Mouse (Mus musculus): ENCODE results near the gene Zfp710. TPM values are rescaled to one million over a fixed set of nuclear protein-coding genes. Genes with fewer than 3 reads are reported as not detected.

The Zfp710 gene
- total and polyA plus RNA-seq, 2 experiments from 2014 or later: 10.7 to 33.6 TPM

- H3K9me3 ChIP-seq (ENCODE audit: low read length): no peaks in the 10 kb centered on the region
- H3K27me3 ChIP-seq (ENCODE audit: insufficient read depth, low read length): no peaks in the 10 kb centered on the region
- H3K9ac ChIP-seq (replicated peaks; ENCODE audit: low read length, poor library complexity, severe bottlenecking): no peak overlapping the region
- H3K4me1 ChIP-seq (ENCODE audit: insufficient read depth, low read length): no peaks in the 10 kb centered on the region
- no peak overlapping the region for H3K4me3 ChIP-seq (ENCODE audit: low read depth, low read length)
- H3K27ac ChIP-seq (ENCODE audit: low read depth, low read length): no peak overlapping the region
- ATAC-seq (ENCODE audit: low FRiP score): no peak
- TF ChIP-seq CTCF (IDR thresholded peaks at IDR 0.05): no peak
- H3K4me2 ChIP-seq (ENCODE audit: low read depth, low read length, poor library complexity, severe bottlenecking): no peak overlapping the region
- DNase-seq (ENCODE audit: low spot score): no peak
- H3K36me3 ChIP-seq (ENCODE audit: insufficient read depth, low read length): no peaks in the 10 kb centered on the region
- WGBS: 78% methylated on average over 6 of the region's 6 CpGs
Measured at GRCm38 (mm10) chr7:80051835-80052234, 27.2 kb downstream of the Zfp710 start.

- peak; percentile 58 for DNase-seq (ENCODE audit: low spot score)
- no peak overlapping the region for H3K4me3 ChIP-seq (ENCODE audit: low read depth, low read length)
- 61% methylated on average over 11 of the region's 11 CpGs for WGBS
- no peaks in the 10 kb centered on the region for H3K9me3 ChIP-seq (ENCODE audit: low read length)
- no peak overlapping the region for H3K27ac ChIP-seq (ENCODE audit: low read depth, low read length)
- H3K4me2 ChIP-seq (ENCODE audit: low read depth, low read length, poor library complexity, severe bottlenecking): no peak overlapping the region
- peaks cover 3% of the 10 kb centered on the region; the same call in 1 of the 2 replicates for H3K4me1 ChIP-seq (ENCODE audit: insufficient read depth, low read length)
- no peaks in the 10 kb centered on the region for H3K36me3 ChIP-seq (ENCODE audit: insufficient read depth, low read length)
- no peaks in the 10 kb centered on the region for H3K27me3 ChIP-seq (ENCODE audit: insufficient read depth, low read length)
- TF ChIP-seq CTCF (IDR thresholded peaks at IDR 0.05): no peak
- H3K9ac ChIP-seq (replicated peaks; ENCODE audit: low read length, poor library complexity, severe bottlenecking): no peak overlapping the region
- no peak for ATAC-seq (ENCODE audit: low FRiP score)
Measured at GRCm38 (mm10) chr7:80052261-80052660, 27.6 kb downstream of the Zfp710 start.

GRCm38 (mm10) chr7:80053147-80053546 is 28.5 kb downstream of the Zfp710 start:
- Histone ChIP-seq H3K4me2 (ENCODE audit: low read depth, low read length, poor library complexity, severe bottlenecking) (no peak overlapping the region), H3K27me3 (ENCODE audit: insufficient read depth, low read length) (no peaks in the 10 kb centered on the region), H3K4me1 (ENCODE audit: insufficient read depth, low read length) (peaks cover 10% of the 10 kb centered on the region; the same call in 1 of the 2 replicates), H3K9me3 (ENCODE audit: low read length) (no peaks in the 10 kb centered on the region), H3K36me3 (ENCODE audit: insufficient read depth, low read length) (no peaks in the 10 kb centered on the region), H3K9ac (replicated peaks; ENCODE audit: low read length, poor library complexity, severe bottlenecking) (no peak overlapping the region), H3K27ac (ENCODE audit: low read depth, low read length) (no peak overlapping the region), H3K4me3 (ENCODE audit: low read depth, low read length) (no peak overlapping the region)
- 94% methylated on average over 9 of the region's 9 CpGs for WGBS
- no peak for DNase-seq (ENCODE audit: low spot score)
- ATAC-seq (ENCODE audit: low FRiP score): no peak
- no peak for TF ChIP-seq CTCF (IDR thresholded peaks at IDR 0.05)

- Histone ChIP-seq H3K27me3 (ENCODE audit: insufficient read depth, low read length) (no peaks in the 10 kb centered on the region), H3K4me3 (ENCODE audit: low read depth, low read length) (no peak overlapping the region), H3K9ac (replicated peaks; ENCODE audit: low read length, poor library complexity, severe bottlenecking) (no peak overlapping the region), H3K4me2 (ENCODE audit: low read depth, low read length, poor library complexity, severe bottlenecking) (no peak overlapping the region), H3K4me1 (ENCODE audit: insufficient read depth, low read length) (peaks cover 10% of the 10 kb centered on the region; the same call in 1 of the 2 replicates), H3K27ac (ENCODE audit: low read depth, low read length) (no peak overlapping the region), H3K9me3 (ENCODE audit: low read length) (no peaks in the 10 kb centered on the region), H3K36me3 (ENCODE audit: insufficient read depth, low read length) (no peaks in the 10 kb centered on the region)
- ATAC-seq (ENCODE audit: low FRiP score) (no peak), DNase-seq (ENCODE audit: low spot score) (no peak)
- WGBS: 85% methylated on average over 12 of the region's 12 CpGs
- TF ChIP-seq CTCF (IDR thresholded peaks at IDR 0.05): no peak
Measured at GRCm38 (mm10) chr7:80055781-80056180, 31.2 kb downstream of the Zfp710 start.

GRCm38 (mm10) chr7:80057002-80057691 is 32.5 kb downstream of the Zfp710 start:
- no peak for ATAC-seq (ENCODE audit: low FRiP score)
- Histone ChIP-seq H3K36me3 (ENCODE audit: insufficient read depth, low read length) (no peaks in the 10 kb centered on the region), H3K27ac (ENCODE audit: low read depth, low read length) (no peak overlapping the region), H3K4me2 (ENCODE audit: low read depth, low read length, poor library complexity, severe bottlenecking) (no peak overlapping the region), H3K4me1 (ENCODE audit: insufficient read depth, low read length) (peaks cover 11% of the 10 kb centered on the region; the same call in 1 of the 2 replicates), H3K27me3 (ENCODE audit: insufficient read depth, low read length) (no peaks in the 10 kb centered on the region), H3K9ac (replicated peaks; ENCODE audit: low read length, poor library complexity, severe bottlenecking) (no peak overlapping the region), H3K4me3 (ENCODE audit: low read depth, low read length) (no peak overlapping the region), H3K9me3 (ENCODE audit: low read length) (no peaks in the 10 kb centered on the region)
- DNase-seq (ENCODE audit: low spot score): no peak
- TF ChIP-seq CTCF (IDR thresholded peaks at IDR 0.05): no peak
- WGBS: 61% methylated on average over 4 of the region's 4 CpGs

DNA sequence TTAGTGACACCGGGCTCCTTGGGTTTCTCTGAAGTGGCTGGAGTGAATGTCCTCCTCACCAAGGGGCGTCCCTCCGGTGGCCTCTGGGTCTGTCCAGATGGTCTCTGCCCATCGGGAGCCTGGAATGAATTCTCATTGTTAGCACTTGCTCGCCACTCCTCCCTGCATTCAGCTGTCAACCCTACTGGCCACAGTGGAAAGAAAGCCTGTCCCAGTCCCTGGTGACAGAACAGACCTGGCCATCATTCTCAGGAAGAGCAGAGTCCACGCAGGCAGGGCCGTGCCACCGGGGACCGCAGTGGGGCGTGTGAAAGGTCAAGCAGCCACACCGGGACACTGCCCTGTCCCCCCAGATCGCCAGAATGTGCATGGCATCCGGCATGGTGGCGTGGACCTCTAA is 33.2 kb downstream of the Zfp710 start:
- no peak for TF ChIP-seq CTCF (IDR thresholded peaks at IDR 0.05)
- DNase-seq (ENCODE audit: low spot score): peak; percentile 22
- Histone ChIP-seq H3K9ac (replicated peaks; ENCODE audit: low read length, poor library complexity, severe bottlenecking) (peak overlapping the region; percentile 24; the same call in 1 of the 2 replicates), H3K4me2 (ENCODE audit: low read depth, low read length, poor library complexity, severe bottlenecking) (no peak overlapping the region), H3K9me3 (ENCODE audit: low read length) (no peaks in the 10 kb centered on the region), H3K4me3 (ENCODE audit: low read depth, low read length) (no peak overlapping the region), H3K4me1 (ENCODE audit: insufficient read depth, low read length) (peaks cover 12% of the 10 kb centered on the region; the same call in 1 of the 2 replicates), H3K27ac (ENCODE audit: low read depth, low read length) (no peak overlapping the region), H3K27me3 (ENCODE audit: insufficient read depth, low read length) (no peaks in the 10 kb centered on the region), H3K36me3 (ENCODE audit: insufficient read depth, low read length) (no peaks in the 10 kb centered on the region)
- no peak for ATAC-seq (ENCODE audit: low FRiP score)
- WGBS: 22% methylated on average over 14 of the region's 14 CpGs
